Mouse (Mus musculus): Measurements from ENCODE around the gene Mkrn1. TPM values are rescaled to one million over a fixed set of nuclear protein-coding genes. Genes with fewer than 3 reads are reported as not detected.

Mkrn1 gene
- polyA plus RNA-seq, 1 experiment from 2014 or later = 243 TPM

DNA sequence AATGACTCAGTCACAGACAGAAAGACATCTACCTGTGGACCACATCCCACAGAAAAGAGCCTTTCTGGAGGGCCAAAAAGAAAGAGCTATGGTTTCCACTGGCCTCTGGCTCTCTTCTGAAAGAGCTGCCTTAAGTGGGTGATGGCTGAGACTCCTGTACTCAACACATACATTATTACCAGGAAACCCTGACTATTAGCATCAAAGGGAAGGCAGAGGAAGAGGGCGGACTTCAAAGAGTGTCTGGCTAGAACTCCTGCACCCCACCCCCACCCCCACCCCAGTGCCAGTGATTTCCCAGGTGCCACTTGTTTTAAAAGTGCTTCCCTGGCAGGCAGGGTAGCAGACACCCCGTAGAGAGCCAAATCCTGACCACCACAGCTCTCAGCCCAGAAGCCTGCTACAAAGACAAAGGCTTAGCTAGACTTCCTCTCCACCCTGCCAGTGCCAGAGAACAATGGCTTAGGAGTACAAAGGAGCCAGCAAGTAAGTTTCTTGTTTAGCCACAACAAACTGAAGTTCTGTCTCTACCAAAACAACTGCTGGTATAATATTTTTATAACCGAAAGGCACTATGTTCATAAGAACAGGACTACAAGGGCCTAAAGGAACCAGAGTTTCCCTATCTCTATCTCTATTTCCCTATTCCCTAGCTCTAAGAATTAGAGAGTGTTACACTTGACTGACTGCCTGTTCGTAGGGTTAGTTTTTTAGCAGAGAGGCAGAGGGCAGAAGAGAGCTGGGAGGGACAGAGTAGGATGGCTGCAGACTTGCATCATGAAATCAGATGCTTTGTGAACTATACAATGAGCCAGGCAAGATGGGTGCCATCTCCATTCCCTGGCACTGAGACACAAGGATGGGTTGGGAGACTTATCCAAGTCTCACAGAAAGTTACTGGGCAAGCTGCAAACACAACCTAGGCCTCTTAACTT is 72.1 kb downstream of the Mkrn1 start:
- peaks cover 7% of the 10 kb centered on the region for H3K4me1 ChIP-seq (ENCODE audit: control insufficient read depth, insufficient read depth, low read depth, low read length)
- H3K36me3 ChIP-seq (ENCODE audit: control insufficient read depth, insufficient read depth, low read length) = peaks cover 24% of the 10 kb centered on the region
- WGBS = 20% methylated on average over 4 of the region's 4 CpGs
- H3K27me3 ChIP-seq (replicated peaks; ENCODE audit: control insufficient read depth, insufficient read depth, low read length) = no peaks in the 10 kb centered on the region
- no peak for ATAC-seq
- H3K4me3 ChIP-seq (ENCODE audit: low read length) = no peak overlapping the region
- no peak overlapping the region for H3K9ac ChIP-seq (ENCODE audit: low read depth, low read length)
- no peak overlapping the region for H3K4me2 ChIP-seq (ENCODE audit: low read length)
- peak overlapping the region; percentile 57 for H3K27ac ChIP-seq (ENCODE audit: low read depth, low read length)
- no peaks in the 10 kb centered on the region for H3K9me3 ChIP-seq (ENCODE audit: control insufficient read depth, low read length)

Other genes starting within 250 kb of the Mkrn1 start
- gene Kdm7a, start 213.7 kb downstream of the Mkrn1 start, polyA plus RNA-seq (2015; fragmentation: Nextera tagmentation; extraction: Ambion mirVana) = 3.3 and 4.5 TPM in 2 replicates
- 57.9 and 60.1 TPM in 2 replicates for gene Slc37a3, start 42.8 kb downstream of the Mkrn1 start, polyA plus RNA-seq (2015; fragmentation: Nextera tagmentation; extraction: Ambion mirVana)
- gene Rab19, start 39.3 kb downstream of the Mkrn1 start, polyA plus RNA-seq (2015; fragmentation: Nextera tagmentation; extraction: Ambion mirVana) = 0.13 and 0.35 TPM in 2 replicates
- 12.8 and 17.6 TPM in 2 replicates for gene Dennd2a, start 137.4 kb upstream of the Mkrn1 start, polyA plus RNA-seq (2015; fragmentation: Nextera tagmentation; extraction: Ambion mirVana)
- 42.6 and 47.9 TPM in 2 replicates for gene Adck2, start 153.4 kb upstream of the Mkrn1 start, polyA plus RNA-seq (2015; fragmentation: Nextera tagmentation; extraction: Ambion mirVana)
- 1.6 and 1.9 TPM in 2 replicates for gene Gm42420, start 165.3 kb upstream of the Mkrn1 start, polyA plus RNA-seq (2015; fragmentation: Nextera tagmentation; extraction: Ambion mirVana)
- gene Ndufb2, start 172.1 kb upstream of the Mkrn1 start, polyA plus RNA-seq (2015; fragmentation: Nextera tagmentation; extraction: Ambion mirVana) = 482 and 563 TPM in 2 replicates

Data from hindbrain, embryonic 16.5 days (tissue).